Mouse (Mus musculus) adrenal gland, postnatal 14 days (tissue): ENCODE results near the gene Rcan2. TPM values are rescaled to one million over a fixed set of nuclear protein-coding genes. Genes with fewer than 3 reads are reported as not detected.
A peak's percentile ranks its signal among the peaks of the same experiment; 100 is the strongest.

Experiments
- DNase-seq: peaks from one replicate; pipeline ENCODE4 v3.0.0; 2021; ENCODE audit warnings: mixed read lengths
- total RNA-seq: library from RNA; stranded (reverse); gene quantifications from 2 replicates; pipeline ENCODE4 v1.2.3, GENCODE M21; 2021

Gene Rcan2
- total RNA-seq, 1 experiment from 2014 or later, result 4.3 TPM

- DNase-seq, result no peak
Observed at GRCm38 (mm10) chr17:44023842-44024241, 222.7 kb downstream of the Rcan2 start.

DNA sequence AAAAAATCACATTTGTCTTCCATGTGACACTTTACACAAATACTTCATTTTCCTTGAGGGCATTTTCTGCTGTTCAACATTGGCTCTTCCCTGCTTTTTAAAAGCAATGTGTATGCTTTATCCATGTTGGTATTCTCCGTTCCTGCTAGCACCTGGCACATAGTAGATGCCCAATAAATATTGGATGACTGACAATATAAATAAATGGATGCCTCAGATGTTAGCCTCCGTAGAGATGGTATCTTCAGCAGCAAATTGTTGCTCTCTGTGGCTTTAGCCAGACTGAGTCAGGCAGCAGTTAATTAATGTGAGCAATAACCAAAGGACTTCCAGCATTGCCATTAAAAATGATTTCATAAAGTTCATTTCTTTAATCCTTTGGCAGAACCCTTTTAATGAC is 223.9 kb downstream of the Rcan2 start:
- no peak for DNase-seq

DNA sequence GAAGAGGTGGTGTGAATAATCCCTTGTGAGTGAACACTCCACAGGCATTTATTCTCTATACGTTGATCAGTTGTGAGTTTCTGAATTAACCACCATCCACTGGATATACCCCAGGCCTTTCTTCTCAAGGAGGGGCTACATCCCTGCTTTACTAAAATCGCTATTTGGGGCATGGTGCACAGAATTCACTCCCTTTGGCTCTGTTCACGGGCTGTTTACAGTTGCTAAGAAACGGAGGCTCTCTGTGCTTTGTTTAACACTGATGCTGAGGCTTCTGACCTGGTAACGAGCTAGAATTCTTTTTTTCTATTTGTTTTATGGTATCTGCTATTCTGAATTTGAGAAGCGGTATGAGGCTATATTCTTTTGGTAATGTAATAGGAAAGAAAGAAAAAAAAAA is 224.8 kb downstream of the Rcan2 start:
- no peak for DNase-seq

DNA sequence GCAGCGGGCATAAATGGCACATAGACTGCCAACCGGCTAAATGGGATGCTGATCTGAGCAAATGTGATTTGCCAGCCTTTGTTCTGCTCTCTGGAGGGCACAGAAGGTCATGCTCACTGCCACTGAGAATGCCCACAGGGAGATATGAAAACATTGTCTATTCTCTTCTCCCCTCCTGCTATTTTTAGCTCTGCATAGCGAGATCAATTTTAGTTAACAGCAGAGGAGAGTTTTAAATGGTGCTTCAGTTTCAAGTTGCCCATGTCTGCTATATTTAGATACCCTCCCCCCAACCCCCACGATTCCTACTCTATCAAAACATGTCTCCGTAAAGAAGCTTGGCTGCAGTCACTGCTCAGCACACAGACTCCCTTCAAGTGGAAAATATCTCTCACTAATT is 225.2 kb downstream of the Rcan2 start:
- DNase-seq, result no peak

DNA sequence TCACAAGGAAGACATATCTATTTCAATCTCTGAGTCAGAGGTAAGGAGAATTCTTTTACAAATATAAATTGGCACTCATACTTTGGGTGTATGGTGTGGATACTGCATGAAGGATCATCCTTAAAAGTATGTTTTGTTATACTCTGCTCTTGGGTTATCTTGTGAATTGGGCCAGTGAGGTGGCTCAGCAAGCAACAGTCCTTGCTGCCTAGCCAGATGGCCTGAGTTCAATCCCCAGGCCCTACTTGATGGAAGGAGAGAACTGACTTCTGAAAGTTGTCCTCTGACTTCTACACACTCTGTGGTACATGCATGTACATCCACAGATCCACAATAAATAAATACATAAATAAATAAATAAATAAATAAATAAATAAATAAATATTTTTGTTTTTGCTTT is 225.6 kb downstream of the Rcan2 start:
- DNase-seq, result no peak

GRCm38 (mm10) chr17:44027311-44027710 is 226.2 kb downstream of the Rcan2 start:
- DNase-seq, result no peak

- DNase-seq, result no peak
Observed at GRCm38 (mm10) chr17:44029616-44030015, 228.5 kb downstream of the Rcan2 start.

DNA sequence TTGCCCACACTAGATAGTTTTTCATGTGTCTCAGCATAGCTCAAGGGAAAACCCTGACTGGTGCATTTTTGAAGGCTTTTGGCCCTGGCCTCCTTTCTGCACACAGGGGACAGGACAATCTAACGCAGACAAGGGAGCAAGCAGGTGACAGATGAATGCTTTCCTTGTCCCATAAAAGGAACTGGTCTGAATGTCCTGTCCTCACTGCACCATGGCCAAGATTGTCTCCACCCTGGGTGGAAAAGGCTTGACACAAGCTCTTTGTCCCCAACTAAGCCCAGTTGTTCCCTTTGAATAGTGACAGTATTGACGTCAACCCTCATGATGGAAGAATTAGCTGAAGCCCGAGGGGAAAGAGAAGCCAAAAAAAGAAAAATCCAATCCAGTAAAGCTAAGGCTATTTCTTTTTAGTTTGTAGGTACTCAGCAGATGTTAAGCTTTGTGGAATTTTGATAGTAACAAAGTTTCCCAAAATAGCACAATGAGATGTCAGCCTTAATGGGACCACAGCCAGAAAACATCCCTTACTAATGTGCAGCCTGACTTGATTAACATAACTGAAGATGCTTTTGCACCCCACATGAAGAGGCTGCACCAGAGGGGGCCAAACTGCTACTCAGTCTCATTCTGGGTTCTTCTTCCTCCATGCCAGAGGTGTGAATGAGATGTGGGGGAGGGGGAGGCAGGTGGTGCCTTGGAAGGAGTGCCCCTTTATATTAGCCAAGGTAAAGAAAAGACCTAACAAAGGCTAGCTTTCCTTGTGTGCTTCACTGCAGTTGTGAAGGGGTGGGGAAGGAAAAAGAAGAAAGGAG is 229.8 kb downstream of the Rcan2 start:
- peak; percentile 7 for DNase-seq

- DNase-seq, result no peak
Observed at GRCm38 (mm10) chr17:44035005-44035404, 233.9 kb downstream of the Rcan2 start.

DNA sequence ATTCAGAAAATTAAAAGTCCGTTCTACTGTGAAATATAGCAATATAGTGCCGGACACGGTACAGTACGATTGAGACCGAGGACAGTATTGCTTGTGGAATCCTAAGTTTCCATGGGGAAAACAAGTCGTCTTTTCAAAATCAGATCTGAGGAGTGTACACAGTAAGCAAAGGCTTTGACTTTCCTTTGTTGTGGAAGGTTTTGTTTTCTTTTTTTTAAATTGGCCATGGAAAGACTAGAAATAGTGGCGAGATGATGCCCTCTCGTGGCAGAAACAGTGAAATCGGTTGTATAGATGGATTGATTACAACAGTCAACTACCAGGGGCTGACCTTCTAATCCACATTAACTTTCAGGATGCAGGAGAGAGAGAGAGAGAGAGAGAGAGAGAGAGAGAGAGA is 237.5 kb downstream of the Rcan2 start:
- DNase-seq, result peak; percentile 36

DNA sequence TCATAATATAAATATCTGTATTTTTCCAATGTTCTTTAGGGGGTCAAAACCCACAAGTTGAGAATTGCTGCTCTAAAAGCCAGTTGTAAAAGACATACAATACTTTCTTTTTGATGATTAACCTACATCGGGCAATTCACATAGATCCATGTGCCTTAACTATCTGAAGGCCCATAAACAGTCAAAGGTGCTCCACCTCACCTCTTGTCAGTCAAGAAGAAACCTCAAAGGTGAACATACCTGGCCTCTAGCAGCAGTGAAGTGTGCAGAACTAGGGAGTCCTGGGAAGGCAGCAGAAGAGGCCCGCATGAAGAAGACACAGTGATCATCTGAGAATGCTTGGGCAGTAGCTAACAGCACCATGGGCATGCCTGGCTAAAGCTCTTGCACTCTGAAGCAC is 239.3 kb downstream of the Rcan2 start:
- DNase-seq, result no peak

GRCm38 (mm10) chr17:44042301-44042700 is 241.2 kb downstream of the Rcan2 start:
- no peak for DNase-seq

DNA sequence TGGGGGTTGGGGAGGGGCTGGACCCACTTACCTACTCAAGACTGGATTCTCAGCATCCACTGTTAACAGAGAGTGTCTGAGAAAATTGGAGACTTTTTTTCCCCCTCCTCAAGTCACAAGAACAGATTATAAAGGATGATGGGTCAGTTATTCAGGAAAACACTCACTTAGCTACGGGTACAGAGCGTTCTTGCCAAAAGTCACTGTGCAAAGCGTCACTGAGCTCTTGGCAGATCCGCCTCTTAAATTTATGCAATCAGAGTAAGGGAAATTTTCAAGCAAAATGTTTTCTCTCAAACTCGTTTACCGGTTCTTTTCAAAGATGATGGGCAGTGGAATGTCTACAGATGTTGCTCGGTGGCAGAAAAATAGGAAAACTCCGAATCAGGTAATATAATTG is 241.7 kb downstream of the Rcan2 start:
- peak; percentile 17 for DNase-seq

GRCm38 (mm10) chr17:44053427-44053826 is 252.3 kb downstream of the Rcan2 start:
- no peak for DNase-seq

- DNase-seq, result no peak
Observed at GRCm38 (mm10) chr17:44057123-44057522, 256.0 kb downstream of the Rcan2 start.

- no peak for DNase-seq
Observed at GRCm38 (mm10) chr17:44058145-44058544, 257.0 kb downstream of the Rcan2 start.

- DNase-seq, result no peak
Observed at GRCm38 (mm10) chr17:44060781-44061180, 259.6 kb downstream of the Rcan2 start.

- no peak for DNase-seq
Observed at GRCm38 (mm10) chr17:44061289-44061890, 260.2 kb downstream of the Rcan2 start.

- DNase-seq, result no peak
Observed at GRCm38 (mm10) chr17:44068876-44069275, 267.7 kb downstream of the Rcan2 start.

DNA sequence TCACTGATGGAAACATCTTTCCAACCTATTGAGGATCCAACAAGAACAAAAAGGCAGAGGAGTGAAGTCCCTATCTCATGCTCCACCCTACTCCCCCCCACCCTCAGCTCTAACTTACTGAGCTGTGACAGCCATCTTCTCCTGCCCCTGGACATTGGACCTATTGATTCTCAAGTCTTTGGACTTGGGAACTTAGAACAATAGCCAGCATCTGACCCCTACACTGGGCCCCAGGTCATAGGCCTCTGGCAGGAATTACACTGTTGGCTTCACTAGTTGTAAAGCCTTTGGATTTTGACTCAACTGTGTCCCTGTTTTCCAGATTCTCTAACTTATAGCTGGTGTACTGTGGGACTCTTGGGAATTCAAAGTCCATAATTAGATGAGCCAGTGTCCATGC is 270.5 kb downstream of the Rcan2 start:
- DNase-seq, result no peak

- DNase-seq, result no peak
Observed at GRCm38 (mm10) chr17:44075601-44076000, 274.4 kb downstream of the Rcan2 start.

- DNase-seq, result peak; percentile 47
Observed at GRCm38 (mm10) chr17:44076051-44076680, 275.0 kb downstream of the Rcan2 start.

GRCm38 (mm10) chr17:44077146-44077842 is 276.1 kb downstream of the Rcan2 start:
- DNase-seq, result no peak
